In the genomic region with DNA sequence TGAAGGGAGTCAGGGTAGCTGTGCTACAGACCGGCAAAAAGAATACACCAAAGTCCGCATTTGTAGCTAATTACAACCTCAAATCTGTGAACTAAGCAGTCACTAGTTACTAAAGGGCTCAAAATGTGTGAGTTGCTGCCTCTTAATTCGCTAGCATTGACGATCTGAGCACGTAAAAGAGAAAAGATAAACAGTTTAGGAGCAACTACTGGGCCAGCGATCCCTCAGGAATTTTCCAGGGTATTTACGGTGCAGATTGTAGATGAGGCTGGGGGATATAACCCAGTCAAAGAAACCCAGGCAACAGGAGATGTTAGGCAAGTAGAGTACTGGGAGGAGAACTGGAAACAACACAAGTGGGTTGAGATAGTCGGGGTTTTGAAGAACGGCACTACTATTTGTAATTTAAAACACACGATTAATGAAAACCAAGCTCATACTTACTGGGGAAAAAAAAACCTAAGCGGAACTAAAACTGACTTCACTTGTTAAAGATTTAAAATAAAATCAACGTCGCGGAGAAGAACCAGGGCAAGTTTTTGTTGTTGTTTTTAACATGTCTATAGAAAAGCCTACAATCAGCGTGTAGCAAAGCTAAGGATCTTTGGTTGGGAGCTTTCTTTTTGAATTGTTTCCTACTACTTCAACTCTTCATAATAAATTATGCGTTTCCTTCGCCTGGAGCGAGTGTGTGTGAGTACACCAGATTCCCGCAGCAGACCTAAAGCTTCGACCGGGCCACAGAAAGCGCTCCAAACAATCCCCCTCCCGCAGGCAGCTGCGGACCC, we compare ENCODE assay signal across 8 mouse cellular contexts.
DNase-seq lines count a peak whose midpoint lies in the region; ATAC-seq and TF ChIP-seq lines count a peak whose summit lies in the region.

No protein-coding gene starts in this region.

- no peaks in the 10 kb centered on the region for H3K9me3 ChIP-seq in erythroblast, embryonic 14.5 days (ENCODE audit: control insufficient read depth, low read length)
- H3K9me3 ChIP-seq in ES-E14 (ENCODE audit: control insufficient read depth, insufficient read depth, low read depth, low read length) = no peaks in the 10 kb centered on the region
- H3K9me3 ChIP-seq in forebrain, postnatal 0 days (ENCODE audit: low read length) = no peaks in the 10 kb centered on the region
- H3K9me3 ChIP-seq in liver, embryonic 12.5 days (replicated peaks) = no peaks in the 10 kb centered on the region
- no peaks in the 10 kb centered on the region for H3K9me3 ChIP-seq in stomach, postnatal 0 days (ENCODE audit: control insufficient read depth, low read length)

- H3K27me3 ChIP-seq in erythroblast, embryonic 14.5 days (ENCODE audit: control insufficient read depth) = peaks cover 38% of the 10 kb centered on the region
- no peaks in the 10 kb centered on the region for H3K27me3 ChIP-seq in forebrain, postnatal 0 days (ENCODE audit: insufficient read depth, low read length)
- H3K27me3 ChIP-seq in liver, embryonic 12.5 days (replicated peaks) = peaks cover 48% of the 10 kb centered on the region
- no peaks in the 10 kb centered on the region for H3K27me3 ChIP-seq in stomach, postnatal 0 days (ENCODE audit: control insufficient read depth, insufficient read depth, low read length)

- TF ChIP-seq CTCF in forebrain, postnatal 0 days (IDR thresholded peaks at IDR 0.05; ENCODE audit: low read depth) = no peak
- no peak for TF ChIP-seq CTCF in stomach, postnatal 0 days (IDR thresholded peaks at IDR 0.05; ENCODE audit: low read depth)

- H3K4me3 ChIP-seq in erythroblast, embryonic 14.5 days (replicated peaks) = peak overlapping the region; percentile 51
- H3K4me3 ChIP-seq in ES-E14 (ENCODE audit: insufficient read depth in 1 of 2, low read depth in 1 of 2, low read length in 2 of 2, poor library complexity in 1 of 2, severe bottlenecking in 1 of 2) = peak overlapping the region; percentile 61 to 85
- peak overlapping the region; percentile 85 for H3K4me3 ChIP-seq in forebrain, postnatal 0 days (ENCODE audit: low read depth, low read length)
- peak overlapping the region; percentile 61 for H3K4me3 ChIP-seq in liver, embryonic 12.5 days
- H3K4me3 ChIP-seq in stomach, postnatal 0 days (ENCODE audit: low read depth, low read length) = peak overlapping the region; percentile 84

- no peak for DNase-seq in ES-E14 (ENCODE audit: low read depth, low spot score)
- DNase-seq in forebrain, postnatal 0 days = peak; percentile 56
- DNase-seq in stomach, postnatal 0 days (ENCODE audit: low spot score) = no peak
- no peak for DNase-seq in spleen, postnatal 10 days (ENCODE audit: low spot score in 2 of 2)
- DNase-seq in left cerebral cortex, postnatal 10 days (ENCODE audit: extremely low spot score in 1 of 2, low spot score in 2 of 2) = no peak

- peak overlapping the region; percentile 75 for H3K4me2 ChIP-seq in forebrain, postnatal 0 days (ENCODE audit: low read depth)
- H3K4me2 ChIP-seq in liver, embryonic 12.5 days = peak overlapping the region; percentile 65
- H3K4me2 ChIP-seq in stomach, postnatal 0 days (replicated peaks; ENCODE audit: low read depth) = peak overlapping the region; percentile 96

- in situ Hi-C loops in ES-E14 (cut with MboI; ENCODE audit: low sequenced_read_pairs in 2 of 2, unreplicated experiment in 2 of 2) = no loop called here

- intact Hi-C loops in left cerebral cortex, postnatal 10 days (cut with DNase I) = loop anchor here (10.0 kb wide), 3 partner anchors 154 to 1884 kb away; no protein-coding TSS in a partner anchor

- WGBS in forebrain, postnatal 0 days = 1% methylated on average over 24 of the region's 24 CpGs
- WGBS in liver, embryonic 12.5 days (ENCODE audit: insufficient replicate concordance) = 1% methylated on average over 24 of the region's 24 CpGs
- 1% methylated on average over 24 of the region's 24 CpGs for WGBS in stomach, postnatal 0 days

- H3K27ac ChIP-seq in ES-E14 (ENCODE audit: insufficient read depth, low read depth, low read length, poor library complexity, severe bottlenecking) = no peak overlapping the region
- peak overlapping the region; percentile 97 for H3K27ac ChIP-seq in forebrain, postnatal 0 days (ENCODE audit: low read depth, low read length)
- H3K27ac ChIP-seq in liver, embryonic 12.5 days = no peak overlapping the region
- H3K27ac ChIP-seq in stomach, postnatal 0 days (replicated peaks) = peak overlapping the region; percentile 87

- H3K9ac ChIP-seq in ES-E14 (ENCODE audit: insufficient read depth, low read depth, low read length, poor library complexity, severe bottlenecking) = peak overlapping the region; percentile 71; the same call in 1 of the 2 replicates
- peak overlapping the region; percentile 94 for H3K9ac ChIP-seq in forebrain, postnatal 0 days
- H3K9ac ChIP-seq in liver, embryonic 12.5 days = peak overlapping the region; percentile 57
- H3K9ac ChIP-seq in stomach, postnatal 0 days (ENCODE audit: low read length) = peak overlapping the region; percentile 86

- no peaks in the 10 kb centered on the region for H3K36me3 ChIP-seq in erythroblast, embryonic 14.5 days (ENCODE audit: control insufficient read depth)
- no peaks in the 10 kb centered on the region for H3K36me3 ChIP-seq in ES-E14 (ENCODE audit: control insufficient read depth, insufficient read depth, low read length, poor library complexity, severe bottlenecking)
- H3K36me3 ChIP-seq in forebrain, postnatal 0 days (ENCODE audit: insufficient read depth) = no peaks in the 10 kb centered on the region
- H3K36me3 ChIP-seq in liver, embryonic 12.5 days = no peaks in the 10 kb centered on the region
- H3K36me3 ChIP-seq in stomach, postnatal 0 days (ENCODE audit: control insufficient read depth, insufficient read depth, low read length) = no peaks in the 10 kb centered on the region

- no peak for ATAC-seq in erythroblast, adult 5-6 weeks (replicated peaks; ENCODE audit: low FRiP score, poor library complexity, severe bottlenecking)
- ATAC-seq in forebrain, postnatal 0 days = no peak
- ATAC-seq in liver, embryonic 12.5 days = no peak
- no peak for ATAC-seq in stomach, postnatal 0 days (ENCODE audit: low FRiP score, low TSS enrichment)

- TF ChIP-seq EP300 in stomach, postnatal 0 days (optimal IDR thresholded peaks at IDR 0.05) = no peak

- no peaks in the 10 kb centered on the region for H3K4me1 ChIP-seq in erythroblast, embryonic 14.5 days (ENCODE audit: control insufficient read depth)
- no peaks in the 10 kb centered on the region for H3K4me1 ChIP-seq in ES-E14 (ENCODE audit: control insufficient read depth in 2 of 2, insufficient read depth in 2 of 2, low read length in 2 of 2, poor library complexity in 1 of 2)
- H3K4me1 ChIP-seq in forebrain, postnatal 0 days (ENCODE audit: insufficient read depth) = no peaks in the 10 kb centered on the region
- H3K4me1 ChIP-seq in liver, embryonic 12.5 days = no peaks in the 10 kb centered on the region
- no peaks in the 10 kb centered on the region for H3K4me1 ChIP-seq in stomach, postnatal 0 days (replicated peaks; ENCODE audit: control insufficient read depth, insufficient read depth)

TF ChIP-seq in ES-E14, 5 proteins besides CTCF, POLR2A, EP300 and RAD21:
- TF ChIP-seq ZNF384 (IDR thresholded peaks at IDR 0.05; ENCODE audit: low read depth, low read length) (no peak), HCFC1 (IDR thresholded peaks at IDR 0.05; ENCODE audit: borderline replicate concordance, insufficient read depth, low read length) (no peak), CHD2 (IDR thresholded peaks at IDR 0.05; ENCODE audit: low read depth, low read length) (no peak), ZC3H11A (IDR thresholded peaks at IDR 0.05; ENCODE audit: borderline replicate concordance, low read depth, low read length) (no peak), MAFK (IDR thresholded peaks at IDR 0.05; ENCODE audit: insufficient read depth, low read depth, low read length) (no peak)

Comparison
In these comparisons a context has a peak if more than half of its experiments do, and no peak if none do; other contexts are left out.
1. H3K27ac ChIP-seq: peak in forebrain, postnatal 0 days (single experiment) and stomach, postnatal 0 days (single experiment); none in ES-E14 (single experiment) and liver, embryonic 12.5 days (single experiment).
2. Peak in every context shown above with its lines, with median percentiles within 50 percentile points of each other: H3K4me3 ChIP-seq, H3K9ac ChIP-seq and H3K4me2 ChIP-seq.